Mouse (Mus musculus) forebrain, embryonic 16.5 days (tissue): ENCODE results near the gene Rsf1. TPM values are rescaled to one million over a fixed set of nuclear protein-coding genes. Genes with fewer than 3 reads are reported as not detected.

Experiments
- ATAC-seq: fragments of 200-750 bp; cut with Nextera tagmentation; 2 replicates; pipeline ENCODE4 v1.8.0; 2017; ENCODE audit warnings: mild to moderate bottlenecking, moderate library complexity
- H3K27ac ChIP-seq: fragments of 300-500 bp; sonication (generic); 2 replicates; pipeline ENCODE4 v1.5.1; 2014; ENCODE audit warnings: low read length, control low read depth
- H3K27me3 ChIP-seq: fragments of 300-500 bp; sonication (generic); replicated peaks from 2 replicates; pipeline ENCODE4 v1.6.1; 2014; ENCODE audit warnings: low read length; ENCODE audit not compliant: control insufficient read depth, insufficient read depth
- H3K36me3 ChIP-seq: fragments of 300-500 bp; sonication (generic); 2 replicates; pipeline ENCODE4 v1.6.1; 2014; ENCODE audit not compliant: control insufficient read depth, insufficient read depth
- H3K4me1 ChIP-seq: fragments of 300-500 bp; sonication (generic); replicated peaks from 2 replicates; pipeline ENCODE4 v1.6.1; 2014; ENCODE audit warnings: low read length; ENCODE audit not compliant: control insufficient read depth, insufficient read depth
- H3K4me2 ChIP-seq: fragments of 300-500 bp; sonication (generic); 2 replicates; pipeline ENCODE4 v1.6.1; 2014; ENCODE audit warnings: mild to moderate bottlenecking, low read length, control low read depth
- H3K4me3 ChIP-seq: fragments of 300-500 bp; sonication (generic); replicated peaks from 2 replicates; pipeline ENCODE4 v1.5.1; 2014; ENCODE audit warnings: mild to moderate bottlenecking, low read length, control low read depth
- H3K9ac ChIP-seq: fragments of 300-500 bp; sonication (generic); replicated peaks from 2 replicates; pipeline ENCODE4 v1.6.1; 2014; ENCODE audit warnings: low read depth, low read length, control low read depth
- H3K9me3 ChIP-seq: fragments of 300-500 bp; sonication (generic); 2 replicates; pipeline ENCODE4 v1.6.1; 2016; ENCODE audit warnings: low read length; ENCODE audit not compliant: control insufficient read depth
- WGBS: fragments of 180-500 bp; shearing (Covaris S2); extraction: QIAGEN DNeasy Blood & Tissue Kit; methylation state at CpG from one replicate; pipeline ENCODE4 v1.1.7; 2014; 5-methylcytosine and 5-hydroxymethylcytosine counted together
- polyA plus RNA-seq: library from polyadenylated mRNA; unstranded; fragments of >200 nt; fragmentation: Nextera tagmentation; extraction: Ambion mirVana; gene quantifications from 2 replicates; pipeline ENCODE4 v1.2.1, GENCODE M21; 2015

Rsf1 gene
- polyA plus RNA-seq, 1 experiment from 2014 or later, result 34.7 TPM

DNA sequence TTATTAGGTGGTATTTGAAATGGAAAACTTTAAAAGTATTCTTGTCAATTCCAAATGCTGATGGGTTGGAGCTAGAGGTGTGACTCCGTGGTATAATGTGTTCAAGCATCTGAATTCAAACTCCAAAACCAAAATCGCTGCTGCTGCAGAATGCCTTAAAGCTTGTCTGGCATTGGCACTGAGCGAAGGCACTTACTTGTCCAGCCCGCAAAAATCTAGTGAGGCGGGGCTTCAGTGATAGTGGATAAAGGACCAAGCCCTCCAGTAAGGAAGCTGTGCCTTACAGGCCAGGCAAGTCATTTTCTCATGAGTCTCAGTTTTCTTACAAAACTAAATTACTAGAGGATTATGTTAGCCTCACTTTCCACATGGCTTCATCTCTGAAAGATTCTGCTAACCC is 128.1 kb downstream of the Rsf1 start:
- no peak overlapping the region for H3K27ac ChIP-seq
- H3K9ac ChIP-seq, result no peak overlapping the region
- no peaks in the 10 kb centered on the region for H3K9me3 ChIP-seq
- peaks cover 4% of the 10 kb centered on the region for H3K36me3 ChIP-seq
- WGBS, result 94% methylated on average over 5 of the region's 5 CpGs
- no peaks in the 10 kb centered on the region for H3K27me3 ChIP-seq
- no peak for ATAC-seq
- H3K4me3 ChIP-seq, result no peak overlapping the region
- no peak overlapping the region for H3K4me2 ChIP-seq
- H3K4me1 ChIP-seq, result no peaks in the 10 kb centered on the region

GRCm38 (mm10) chr7:97709204-97709603 is 129.5 kb downstream of the Rsf1 start:
- Histone ChIP-seq H3K4me1 (no peaks in the 10 kb centered on the region), H3K9ac (no peak overlapping the region), H3K27me3 (no peaks in the 10 kb centered on the region), H3K27ac (no peak overlapping the region), H3K4me2 (no peak overlapping the region), H3K4me3 (no peak overlapping the region), H3K9me3 (no peaks in the 10 kb centered on the region), H3K36me3 (peaks cover 9% of the 10 kb centered on the region)
- ATAC-seq, result no peak
- 100% methylated on average over 2 of the region's 3 CpGs for WGBS

- ATAC-seq, result no peak
- no peak overlapping the region for H3K4me2 ChIP-seq
- H3K36me3 ChIP-seq, result peaks cover 33% of the 10 kb centered on the region
Observed at GRCm38 (mm10) chr7:97714651-97715050, 135.0 kb downstream of the Rsf1 start.

GRCm38 (mm10) chr7:97717326-97717725 is 137.6 kb downstream of the Rsf1 start:
- WGBS, result 92% methylated on average over 1 of the region's 1 CpGs
- ATAC-seq, result no peak
- no peaks in the 10 kb centered on the region for H3K27me3 ChIP-seq
- H3K9ac ChIP-seq, result no peak overlapping the region
- no peak overlapping the region for H3K4me2 ChIP-seq
- H3K4me3 ChIP-seq, result no peak overlapping the region
- H3K4me1 ChIP-seq, result peaks cover 2% of the 10 kb centered on the region; the same call in 1 of the 2 replicates
- H3K27ac ChIP-seq, result no peak overlapping the region
- no peaks in the 10 kb centered on the region for H3K9me3 ChIP-seq
- peaks cover 31% of the 10 kb centered on the region for H3K36me3 ChIP-seq

More at GRCm38 (mm10) chr7:97714651-97715050, 135.0 kb downstream of the Rsf1 start:
- Histone ChIP-seq H3K4me3 (no peak overlapping the region), H3K9ac (no peak overlapping the region), H3K27ac (no peak overlapping the region), H3K4me1 (no peaks in the 10 kb centered on the region), H3K27me3 (no peaks in the 10 kb centered on the region), H3K9me3 (no peaks in the 10 kb centered on the region)
- 98% methylated on average over 5 of the region's 5 CpGs for WGBS

GRCm38 (mm10) chr7:97719078-97719477 is 139.4 kb downstream of the Rsf1 start:
- no peak overlapping the region for H3K4me3 ChIP-seq
- WGBS, result 67% methylated on average over 5 of the region's 5 CpGs
- H3K27me3 ChIP-seq, result no peaks in the 10 kb centered on the region
- no peak overlapping the region for H3K4me2 ChIP-seq
- peaks cover 11% of the 10 kb centered on the region; the same call in 1 of the 2 replicates for H3K4me1 ChIP-seq
- H3K9ac ChIP-seq, result no peak overlapping the region
- H3K27ac ChIP-seq, result no peak overlapping the region
- no peak for ATAC-seq
- peaks cover 26% of the 10 kb centered on the region for H3K36me3 ChIP-seq
- no peaks in the 10 kb centered on the region for H3K9me3 ChIP-seq

GRCm38 (mm10) chr7:97720109-97720508 is 140.4 kb downstream of the Rsf1 start:
- Histone ChIP-seq H3K36me3 (peaks cover 17% of the 10 kb centered on the region), H3K27me3 (no peaks in the 10 kb centered on the region), H3K4me1 (peaks cover 11% of the 10 kb centered on the region; the same call in 1 of the 2 replicates), H3K9me3 (no peaks in the 10 kb centered on the region), H3K9ac (no peak overlapping the region), H3K4me2 (no peak overlapping the region), H3K27ac (no peak overlapping the region), H3K4me3 (no peak overlapping the region)
- WGBS, result 79% methylated on average over 5 of the region's 5 CpGs
- no peak for ATAC-seq

DNA sequence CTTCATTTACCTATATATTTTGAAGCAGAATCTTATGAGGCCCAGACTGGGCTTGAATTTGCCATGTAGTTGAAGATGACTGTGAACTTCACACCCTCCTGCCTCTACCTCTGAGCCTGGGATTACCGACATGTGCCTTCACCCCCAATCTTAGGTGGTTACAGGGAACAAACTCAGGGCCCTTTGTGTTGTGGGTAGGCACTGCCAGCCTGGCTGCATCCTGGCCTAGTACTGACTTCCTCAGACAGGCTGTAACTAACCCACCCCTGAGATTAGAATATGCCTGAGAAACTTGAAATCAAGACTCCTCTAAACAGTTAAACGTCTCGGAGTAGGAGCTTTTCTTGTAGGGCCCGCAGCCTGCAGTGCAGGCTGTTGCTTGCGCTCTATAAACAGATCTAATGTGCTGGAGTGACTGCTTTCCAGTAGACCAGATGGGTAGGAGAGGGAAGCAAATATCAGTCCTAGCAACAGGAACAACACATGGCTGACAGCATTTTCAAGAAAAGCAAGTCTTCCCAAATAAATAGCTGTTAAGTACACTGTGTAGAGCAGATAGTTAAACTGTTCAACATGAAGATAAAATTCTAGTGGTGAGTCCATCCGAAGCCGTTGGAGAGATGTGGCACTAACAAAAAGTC is 142.7 kb downstream of the Rsf1 start:
- H3K4me1 ChIP-seq, result peaks cover 11% of the 10 kb centered on the region; the same call in 1 of the 2 replicates
- H3K9ac ChIP-seq, result no peak overlapping the region
- H3K4me3 ChIP-seq, result no peak overlapping the region
- 72% methylated on average over 7 of the region's 7 CpGs for WGBS
- H3K27ac ChIP-seq, result peak overlapping the region; percentile 53
- no peaks in the 10 kb centered on the region for H3K27me3 ChIP-seq
- ATAC-seq, result peak; percentile 87
- peaks cover 11% of the 10 kb centered on the region; the same call in 1 of the 2 replicates for H3K36me3 ChIP-seq
- no peak overlapping the region for H3K4me2 ChIP-seq
- H3K9me3 ChIP-seq, result no peaks in the 10 kb centered on the region

DNA sequence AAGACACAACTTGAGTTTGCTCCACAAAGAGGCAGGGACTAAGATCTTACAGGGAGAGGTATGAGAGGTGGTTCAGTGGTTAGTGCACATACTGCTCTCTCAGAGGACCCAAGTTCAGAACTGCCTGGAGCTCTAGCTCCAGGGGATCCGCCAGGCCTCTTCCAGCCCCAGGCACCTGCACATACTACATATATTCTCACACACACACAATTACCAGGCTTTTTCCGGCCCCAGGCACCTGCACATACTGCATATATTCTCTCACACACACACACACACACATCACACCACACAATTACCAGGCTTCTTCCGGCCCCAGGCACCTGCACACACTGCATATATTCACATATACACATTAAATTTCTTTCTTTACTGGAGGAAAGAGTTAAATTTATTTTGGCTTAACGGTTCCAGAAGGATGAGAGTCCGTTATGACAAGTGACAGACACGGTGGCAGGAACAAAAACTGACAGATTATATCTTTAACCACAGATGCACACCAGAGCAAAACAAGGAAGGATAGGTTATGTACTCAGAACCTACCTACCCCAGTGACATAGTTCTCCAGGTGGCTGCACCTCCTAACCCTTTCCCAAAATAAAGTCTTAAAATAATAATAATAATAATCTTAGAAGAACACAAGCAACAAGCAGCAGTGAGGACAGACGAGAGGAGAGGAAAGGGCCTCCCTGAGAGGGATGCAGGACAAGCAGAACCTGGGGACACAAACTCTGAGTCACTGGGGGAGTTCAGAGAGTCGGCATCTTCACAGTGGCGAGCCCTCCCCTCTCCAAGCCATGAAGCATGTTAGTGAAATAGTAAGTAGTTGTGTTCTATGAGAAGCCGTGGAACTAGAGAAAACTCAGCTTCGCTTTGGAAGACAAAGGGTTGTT is 144.2 kb downstream of the Rsf1 start:
- H3K9ac ChIP-seq, result no peak overlapping the region
- H3K4me2 ChIP-seq, result no peak overlapping the region
- peaks cover 6% of the 10 kb centered on the region; the same call in 1 of the 2 replicates for H3K36me3 ChIP-seq
- no peak overlapping the region for H3K27ac ChIP-seq
- WGBS, result 83% methylated on average over 11 of the region's 11 CpGs
- ATAC-seq, result no peak
- H3K4me3 ChIP-seq, result no peak overlapping the region
- peaks cover 14% of the 10 kb centered on the region; the same call in 1 of the 2 replicates for H3K4me1 ChIP-seq
- no peaks in the 10 kb centered on the region for H3K9me3 ChIP-seq
- H3K27me3 ChIP-seq, result no peaks in the 10 kb centered on the region

DNA sequence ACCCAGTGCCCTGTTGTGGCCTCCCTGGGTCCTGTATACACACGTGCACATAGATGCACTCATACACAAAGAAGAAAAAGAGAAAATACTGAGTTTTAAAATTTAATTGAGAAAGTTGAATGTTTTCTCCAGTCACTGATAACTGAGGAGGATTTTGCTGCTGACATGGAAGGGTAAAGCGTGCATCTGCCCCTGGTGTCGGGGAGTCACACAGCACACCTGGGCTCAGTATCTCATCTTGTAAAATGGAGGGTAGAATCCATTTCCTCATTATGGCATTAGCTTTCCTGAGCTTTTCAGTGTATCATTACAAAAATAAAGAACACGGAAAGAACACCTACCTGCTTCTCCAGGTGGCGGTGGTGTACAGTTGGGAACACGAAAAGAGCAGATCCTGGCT is 145.7 kb downstream of the Rsf1 start:
- Histone ChIP-seq H3K9ac (no peak overlapping the region), H3K4me1 (peaks cover 17% of the 10 kb centered on the region; the same call in 1 of the 2 replicates), H3K27ac (no peak overlapping the region), H3K9me3 (no peaks in the 10 kb centered on the region), H3K4me2 (no peak overlapping the region), H3K4me3 (no peak overlapping the region), H3K36me3 (no peaks in the 10 kb centered on the region), H3K27me3 (no peaks in the 10 kb centered on the region)
- ATAC-seq, result no peak
- WGBS, result 97% methylated on average over 6 of the region's 6 CpGs
